Mouse (Mus musculus) megakaryocyte-erythroid progenitor cell, adult 5-6 weeks (primary cell): ENCODE data around the gene Vtn. TPM values are rescaled to one million over a fixed set of nuclear protein-coding genes. Genes with fewer than 3 reads are reported as not detected.

Source experiments
- total RNA-seq, 2 experiments: library from RNA; stranded (forward) in 1 of 2; stranded (reverse) in 1 of 2; fragments of 200-1000, 215-1000 nt in 1 of 2; fragments of >200 nt in 1 of 2; fragmentation: Nextera tagmentation in 1 of 2; gene quantifications; 2 replicates each; pipeline ENCODE4 v1.2.3; 2014 to 2017

Gene Vtn
- total RNA-seq, 2 experiments from 2014 or later, result not detected

Other genes with a start within 250 kb of the Vtn start
- 91.6 and 110 TPM in 2 replicates for gene 2610507B11Rik, start 237.3 kb upstream of the Vtn start, total RNA-seq (2014; fragmentation: Nextera tagmentation)
- 55.5 and 72.4 TPM in 2 replicates for gene 2610507B11Rik, start 237.3 kb upstream of the Vtn start, total RNA-seq (2017)
- 0.55 and 1.3 TPM in 2 replicates for gene BC030499, start 208.2 kb upstream of the Vtn start, total RNA-seq (2014; fragmentation: Nextera tagmentation)
- gene BC030499, start 208.2 kb upstream of the Vtn start, total RNA-seq (2017), result 0.50 and 0.89 TPM in 2 replicates
- gene Spag5, start 197.6 kb upstream of the Vtn start, total RNA-seq (2014; fragmentation: Nextera tagmentation), result 47.4 and 52.6 TPM in 2 replicates
- gene Spag5, start 197.6 kb upstream of the Vtn start, total RNA-seq (2017), result 42.0 and 62.4 TPM in 2 replicates
- 0.39 and 2.4 TPM in 2 replicates for gene Aldoc, start 176.1 kb upstream of the Vtn start, total RNA-seq (2014; fragmentation: Nextera tagmentation)
- gene Aldoc, start 176.1 kb upstream of the Vtn start, total RNA-seq (2017), result 0.84 TPM in 1 of 2 replicates, not detected in the other
- gene Pigs, start 170.7 kb upstream of the Vtn start, total RNA-seq (2014; fragmentation: Nextera tagmentation), result 40.5 and 44.5 TPM in 2 replicates
- 10.0 and 10.4 TPM in 2 replicates for gene Pigs, start 170.7 kb upstream of the Vtn start, total RNA-seq (2017)
- gene Unc119, start 155.6 kb upstream of the Vtn start, total RNA-seq (2014; fragmentation: Nextera tagmentation), result 51.2 and 51.5 TPM in 2 replicates
- 20.0 and 27.2 TPM in 2 replicates for gene Unc119, start 155.6 kb upstream of the Vtn start, total RNA-seq (2017)
- gene Foxn1, start 112.5 kb upstream of the Vtn start, total RNA-seq (2014; fragmentation: Nextera tagmentation), result not detected in 2 replicates
- not detected in 2 replicates for gene Foxn1, start 112.5 kb upstream of the Vtn start, total RNA-seq (2017)
- not detected in 2 replicates for gene Slc13a2, start 76.9 kb upstream of the Vtn start, total RNA-seq (2014; fragmentation: Nextera tagmentation)
- gene Slc13a2, start 76.9 kb upstream of the Vtn start, total RNA-seq (2017), result not detected in 2 replicates
- 2.6 and 3.6 TPM in 2 replicates for gene Slc46a1, start 33.4 kb upstream of the Vtn start, total RNA-seq (2014; fragmentation: Nextera tagmentation)
- 0.56 and 0.76 TPM in 2 replicates for gene Slc46a1, start 33.4 kb upstream of the Vtn start, total RNA-seq (2017)
- not detected in 2 replicates for gene Sarm1, start 1.3 kb upstream of the Vtn start, total RNA-seq (2014; fragmentation: Nextera tagmentation)
- 0.88 TPM in 1 of 2 replicates, not detected in the other for gene Sarm1, start 1.3 kb upstream of the Vtn start, total RNA-seq (2017)
- gene Sebox, start 4.4 kb downstream of the Vtn start, total RNA-seq (2014; fragmentation: Nextera tagmentation), result not detected in 2 replicates
- gene Sebox, start 4.4 kb downstream of the Vtn start, total RNA-seq (2017), result not detected in 2 replicates
- gene Tmem199, start 13.1 kb downstream of the Vtn start, total RNA-seq (2014; fragmentation: Nextera tagmentation), result 26.3 and 34.8 TPM in 2 replicates
- 33.1 and 39.0 TPM in 2 replicates for gene Tmem199, start 13.1 kb downstream of the Vtn start, total RNA-seq (2017)
- 104 and 105 TPM in 2 replicates for gene Poldip2, start 13.1 kb downstream of the Vtn start, total RNA-seq (2014; fragmentation: Nextera tagmentation)
- 79.8 and 81.7 TPM in 2 replicates for gene Poldip2, start 13.1 kb downstream of the Vtn start, total RNA-seq (2017)
- gene Tnfaip1, start 37.2 kb downstream of the Vtn start, total RNA-seq (2014; fragmentation: Nextera tagmentation), result 2.5 and 4.6 TPM in 2 replicates
- gene Tnfaip1, start 37.2 kb downstream of the Vtn start, total RNA-seq (2017), result 0.15 and 2.7 TPM in 2 replicates
- gene Ift20, start 37.3 kb downstream of the Vtn start, total RNA-seq (2014; fragmentation: Nextera tagmentation), result 57.8 and 83.5 TPM in 2 replicates
- 142 and 156 TPM in 2 replicates for gene Ift20, start 37.3 kb downstream of the Vtn start, total RNA-seq (2017)
- gene Tmem97, start 51.7 kb downstream of the Vtn start, total RNA-seq (2014; fragmentation: Nextera tagmentation), result 63.3 and 72.9 TPM in 2 replicates
- 59.7 and 64.4 TPM in 2 replicates for gene Tmem97, start 51.7 kb downstream of the Vtn start, total RNA-seq (2017)
- 26.7 and 34.8 TPM in 2 replicates for gene Nlk, start 198.3 kb downstream of the Vtn start, total RNA-seq (2014; fragmentation: Nextera tagmentation)
- 21.6 and 29.8 TPM in 2 replicates for gene Nlk, start 198.3 kb downstream of the Vtn start, total RNA-seq (2017)